Mouse (Mus musculus): ENCODE measurements around the gene Med22.
A peak's percentile ranks its signal among the peaks of the same experiment; 100 is the strongest.
"Not testable (repeated sequence)": the region's sequence is repeated elsewhere in the genome, so short reads cannot be mapped to it uniquely, and the experiment has no call there.

Gene Med22

DNA sequence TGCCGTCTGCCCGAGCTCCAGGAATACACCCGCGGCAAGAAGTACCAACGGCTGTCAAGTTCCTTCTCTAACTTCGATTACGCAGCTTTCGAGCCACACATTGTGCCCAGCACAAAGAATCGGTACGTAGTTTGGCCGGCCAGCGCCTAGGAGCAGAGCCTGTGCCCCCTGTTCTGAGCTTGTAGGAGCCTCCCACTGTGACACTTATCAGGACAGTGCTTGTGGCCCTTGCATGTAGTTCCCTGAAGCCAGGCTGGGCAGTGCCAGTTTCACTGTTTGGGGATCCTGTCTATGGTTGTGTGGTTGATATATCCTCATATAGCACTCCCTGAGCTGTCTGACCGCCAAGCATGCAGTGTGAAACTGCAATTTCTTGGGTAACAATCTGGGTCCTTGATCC is 6.3 kb upstream of the Med22 start:
- DNase-seq (ENCODE audit: low read depth, low spot score) = no peak

GRCm38 (mm10) chr2:26915927-26916728 is 5.7 kb upstream of the Med22 start, which contains the start of the genes Surf2 and Surf1:
TSS of gene Surf2 (plus strand) at chr2:26916367.
TSS of gene Surf1 (minus strand) at chr2:26916530.
- DNase-seq (ENCODE audit: low read depth, low spot score) = peak; percentile 74

GRCm38 (mm10) chr2:26914148-26914941 is 3.9 kb upstream of the Med22 start:
- no peak for DNase-seq (ENCODE audit: low read depth, low spot score)

DNA sequence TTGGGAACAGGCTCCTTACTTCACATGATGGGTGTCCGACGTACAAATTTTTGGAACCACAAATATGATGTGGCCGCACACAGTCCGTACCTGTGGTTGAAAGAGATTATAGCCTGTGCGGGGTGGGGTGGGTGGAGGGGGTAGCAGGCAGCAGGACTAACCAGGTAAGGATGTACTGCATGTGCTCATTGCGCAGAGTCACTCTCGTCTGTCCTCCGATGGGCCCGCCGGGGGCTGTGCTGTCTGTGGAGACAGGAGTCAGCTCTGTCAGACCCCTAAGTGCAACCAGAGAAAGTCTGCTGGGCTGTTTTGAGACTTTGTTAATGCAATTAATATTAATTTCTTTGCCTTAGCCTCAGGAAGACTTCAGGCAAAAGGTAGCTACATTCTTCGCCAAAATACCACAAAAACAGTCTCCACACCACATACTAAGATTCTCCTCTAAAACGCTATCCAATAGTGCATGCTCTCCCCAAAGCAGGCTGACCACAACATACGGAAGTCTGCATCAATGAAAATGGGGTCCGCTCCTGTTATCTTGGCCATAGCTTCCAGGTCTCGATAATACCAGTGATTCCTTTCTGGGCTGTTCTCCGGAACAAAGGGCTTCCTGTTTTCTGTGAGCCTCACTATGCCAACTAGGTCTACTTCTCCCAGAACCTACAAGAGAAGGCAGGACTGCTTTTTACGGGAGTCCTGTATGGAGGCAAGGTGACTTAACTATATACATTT is 3.1 kb upstream of the Med22 start:
- DNase-seq (ENCODE audit: low read depth, low spot score) = no peak

GRCm38 (mm10) chr2:26912253-26912770 is 1.8 kb upstream of the Med22 start:
- DNase-seq (ENCODE audit: low read depth, low spot score) = no peak

- peak; percentile 58 for DNase-seq (ENCODE audit: low read depth, low spot score)
Measured at GRCm38 (mm10) chr2:26910994-26911765, 703 bp upstream of the Med22 start.

DNA sequence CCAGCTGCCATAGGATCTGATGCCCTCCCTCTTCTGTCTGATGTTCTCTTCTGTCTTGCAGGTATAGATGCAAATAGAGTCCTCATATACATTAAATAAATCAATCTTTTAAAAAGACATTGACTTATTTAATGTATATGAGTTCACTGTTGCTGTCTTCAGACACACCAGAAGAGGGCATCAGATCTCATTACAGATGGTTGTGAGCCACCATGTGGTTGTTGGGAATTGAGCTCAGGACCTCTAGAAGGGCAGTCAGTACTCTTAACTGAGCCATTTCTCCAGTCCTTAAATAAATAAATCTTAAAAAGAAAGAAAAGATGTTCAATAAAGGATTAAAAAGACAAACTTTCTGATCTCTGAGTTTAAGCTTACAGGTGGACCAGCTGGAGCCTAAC is 1.1 kb downstream of the Med22 start:
- no peak for DNase-seq (ENCODE audit: low read depth, low spot score)

GRCm38 (mm10) chr2:26908710-26909386 is 1.6 kb downstream of the Med22 start:
- no peak for DNase-seq (ENCODE audit: low read depth, low spot score)

DNA sequence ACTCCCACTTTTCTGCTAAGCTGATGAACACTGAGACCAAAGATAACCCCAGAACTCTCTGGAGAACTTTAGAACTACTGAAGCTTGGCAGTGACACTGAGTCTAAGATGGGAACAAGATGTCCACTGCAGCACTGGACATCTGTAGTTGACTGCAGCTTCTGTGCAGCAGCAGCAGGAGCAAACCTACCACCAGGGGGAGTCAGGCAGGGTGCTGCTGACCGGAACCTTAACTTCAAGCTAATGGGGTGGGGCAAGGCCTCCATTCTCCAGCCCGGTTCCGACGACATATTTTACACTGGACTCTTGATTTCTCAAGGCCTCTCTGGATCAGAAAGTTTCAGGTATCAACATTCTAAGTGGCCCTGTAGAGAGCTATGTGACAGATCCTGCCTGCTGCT is 3.4 kb downstream of the Med22 start:
- peak; percentile 30 for DNase-seq (ENCODE audit: low read depth, low spot score)

DNA sequence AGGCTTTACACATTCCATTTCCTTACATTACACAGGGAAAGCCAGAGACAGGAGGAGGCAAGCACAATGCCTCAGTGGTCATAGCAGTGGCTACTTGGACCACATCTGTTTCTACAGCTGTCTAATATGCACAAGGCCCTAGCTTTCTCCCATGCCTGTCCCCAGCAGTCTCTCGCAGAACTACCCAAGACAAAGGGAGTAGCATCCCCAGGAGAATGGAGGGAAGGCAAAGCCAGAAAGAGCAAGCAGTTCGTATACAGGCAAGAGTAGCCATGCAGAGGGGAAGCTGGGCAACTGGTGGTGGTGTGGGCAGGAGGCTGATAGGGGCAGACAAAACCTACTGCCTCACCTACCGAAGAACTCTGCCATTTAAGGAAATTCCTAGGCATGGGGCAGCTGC is 4.0 kb downstream of the Med22 start:
- DNase-seq (ENCODE audit: low read depth, low spot score) = no peak

GRCm38 (mm10) chr2:26905936-26906335 is 4.5 kb downstream of the Med22 start:
- no peak for DNase-seq (ENCODE audit: low read depth, low spot score)

GRCm38 (mm10) chr2:26903311-26903710 is 7.2 kb downstream of the Med22 start:
- DNase-seq (ENCODE audit: low read depth, low spot score) = no peak

GRCm38 (mm10) chr2:26902467-26903220 is 7.8 kb downstream of the Med22 start, which contains the start of gene Surf6:
TSS of gene Surf6 (minus strand) at chr2:26902879.
- DNase-seq (ENCODE audit: low read depth, low spot score) = peak; percentile 97

GRCm38 (mm10) chr2:26901834-26902400 is 8.6 kb downstream of the Med22 start:
- DNase-seq (ENCODE audit: low read depth, low spot score) = no peak

DNA sequence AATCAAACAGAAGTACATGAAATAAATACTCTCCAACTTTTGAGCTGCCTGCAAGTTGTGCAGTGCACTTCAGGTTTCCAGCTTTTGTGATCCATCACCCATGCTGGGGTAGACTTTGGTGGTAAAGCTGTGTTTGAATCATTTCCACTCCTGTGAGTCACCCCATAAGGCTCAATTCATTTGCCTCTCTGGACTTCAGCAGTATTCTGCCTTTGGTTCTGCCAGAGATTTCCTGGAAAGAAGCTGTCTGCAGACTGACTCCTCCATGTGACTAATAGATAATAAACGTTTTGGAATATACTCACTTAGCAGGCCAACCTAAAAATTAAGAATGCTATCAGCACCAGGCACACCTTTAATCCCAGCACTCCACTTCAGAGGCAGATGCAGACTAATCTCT is 9.7 kb downstream of the Med22 start:
- no peak for DNase-seq (ENCODE audit: low read depth, low spot score)

GRCm38 (mm10) chr2:26895898-26896297 is 14.6 kb downstream of the Med22 start:
- DNase-seq (ENCODE audit: low read depth, low spot score) = no peak

DNA sequence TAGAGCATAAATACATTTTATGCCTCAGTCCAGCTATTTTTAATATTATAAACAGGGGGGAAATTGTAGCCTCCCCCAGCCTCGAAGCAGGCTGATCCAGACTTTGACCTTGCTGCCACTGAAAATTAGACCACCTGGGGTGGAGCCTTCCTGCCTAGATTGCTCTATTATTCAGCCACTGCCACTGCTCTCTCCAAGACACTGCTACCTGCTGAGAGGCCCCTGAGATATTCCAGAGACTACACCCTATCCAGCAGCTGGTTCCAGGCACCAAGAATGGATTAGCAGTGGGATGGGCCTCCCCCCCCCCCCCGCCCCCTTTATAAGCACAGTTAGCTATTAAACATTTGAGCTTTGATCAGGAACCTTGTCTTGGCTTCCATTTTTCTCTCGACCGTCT is 24.3 kb downstream of the Med22 start:
- DNase-seq (ENCODE audit: low read depth, low spot score) = not testable (repeated sequence)

GRCm38 (mm10) chr2:26885541-26885940 is 24.9 kb downstream of the Med22 start:
- not testable (repeated sequence) for DNase-seq (ENCODE audit: low read depth, low spot score)

GRCm38 (mm10) chr2:26878571-26878970 is 31.9 kb downstream of the Med22 start:
- DNase-seq (ENCODE audit: low read depth, low spot score) = no peak
